Mouse (Mus musculus): ENCODE results near the gene Lgi1. TPM values are rescaled to one million over a fixed set of nuclear protein-coding genes. Genes with fewer than 3 reads are reported as not detected.
A peak's percentile ranks its signal among the peaks of the same experiment; 100 is the strongest.

Gene Lgi1
- polyA plus RNA-seq, 1 experiment: 0.05 TPM

DNA sequence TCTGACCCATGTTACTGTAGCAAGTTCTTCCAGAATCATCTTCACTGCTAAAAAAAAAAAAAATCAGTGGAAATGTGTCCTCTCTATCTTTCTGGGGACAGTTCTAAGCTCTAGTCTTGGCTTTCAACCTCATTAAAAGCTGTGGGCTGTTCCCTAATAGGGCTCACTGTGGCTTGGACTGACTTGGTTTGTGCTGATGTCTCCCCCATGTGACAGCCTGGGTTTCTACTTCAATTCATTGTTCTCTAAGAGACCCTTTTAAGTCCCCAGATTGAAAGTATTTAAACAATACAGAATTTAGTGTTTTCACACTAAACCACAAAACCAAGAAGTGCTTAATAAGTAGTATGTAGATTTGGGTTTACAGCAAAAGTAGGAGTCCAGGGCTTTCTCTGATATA lies 59.4 kb downstream of the Lgi1 start:
- no peak for DNase-seq (ENCODE audit: low read depth, low spot score)

- DNase-seq (ENCODE audit: low read depth, low spot score): no peak
- WGBS: 49% methylated on average over 10 of the region's 10 CpGs
Measured at GRCm38 (mm10) chr19:38324147-38325028, 60.1 kb downstream of the Lgi1 start.

DNA sequence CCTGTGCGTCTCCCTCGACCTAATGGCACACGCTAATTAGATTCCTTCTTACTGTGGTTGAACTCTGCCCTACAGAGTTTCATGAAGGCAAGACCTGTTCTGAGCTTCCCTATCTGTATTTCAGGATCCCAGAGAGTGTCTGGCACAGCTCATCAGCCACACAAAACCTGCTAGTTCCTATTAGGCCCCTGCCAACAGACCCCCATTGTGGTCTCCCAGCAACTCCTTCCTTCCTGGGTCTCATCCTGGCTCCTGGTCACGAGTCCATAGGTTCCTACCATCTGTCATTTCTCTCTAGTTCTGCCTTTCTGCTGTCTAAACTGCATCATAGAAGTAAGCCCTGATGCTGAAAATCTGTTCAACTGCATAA lies 60.7 kb downstream of the Lgi1 start:
- no peak for DNase-seq (ENCODE audit: low read depth, low spot score)
- 60% methylated on average over 4 of the region's 4 CpGs for WGBS

DNA sequence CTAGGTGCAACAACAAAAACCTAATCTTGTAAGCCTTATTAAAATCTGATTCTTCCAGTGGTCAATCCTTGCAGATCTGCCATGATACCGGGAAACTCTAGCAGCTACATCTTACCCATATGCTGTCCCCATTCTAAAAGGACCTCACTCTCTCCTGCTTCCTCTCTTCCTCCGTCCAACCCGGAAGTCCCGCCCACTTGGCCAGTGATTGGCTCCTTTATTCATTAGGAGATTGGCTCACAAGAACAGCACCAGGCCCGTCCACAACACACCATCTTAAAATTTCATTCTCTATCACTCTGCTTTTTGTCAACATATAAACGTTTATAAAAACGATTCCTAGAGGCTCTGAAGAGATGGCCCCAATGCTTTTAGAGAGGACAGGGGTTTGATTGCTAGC lies 61.5 kb downstream of the Lgi1 start:
- 84% methylated on average over 7 of the region's 7 CpGs for WGBS
- no peak for DNase-seq (ENCODE audit: low read depth, low spot score)

GRCm38 (mm10) chr19:38327002-38327401 lies 62.7 kb downstream of the Lgi1 start:
- WGBS: 64% methylated on average over 4 of the region's 4 CpGs
- DNase-seq (ENCODE audit: low read depth, low spot score): no peak

- no peak for DNase-seq (ENCODE audit: low read depth, low spot score)
- 86% methylated on average over 7 of the region's 7 CpGs for WGBS
Measured at GRCm38 (mm10) chr19:38328010-38328409, 63.7 kb downstream of the Lgi1 start.

DNA sequence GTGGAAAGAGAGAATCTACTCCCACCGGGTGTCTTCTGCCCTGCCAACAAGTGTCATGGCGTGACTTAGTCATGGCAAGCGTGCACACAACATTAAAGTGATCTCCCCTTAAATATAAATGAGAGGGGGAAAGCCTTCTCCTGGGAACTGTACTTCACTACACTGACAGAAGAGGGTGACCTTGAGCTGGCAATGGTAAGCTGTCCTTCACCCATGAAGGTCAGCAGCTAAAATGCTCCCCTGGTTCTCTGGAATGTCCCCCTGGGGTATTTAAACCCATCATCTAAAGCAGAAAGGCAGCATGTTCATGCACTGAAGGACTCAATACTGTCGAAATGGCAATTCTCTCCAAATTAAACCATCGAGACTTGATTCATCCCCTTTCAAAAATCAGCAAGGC lies 64.9 kb downstream of the Lgi1 start:
- no peak for DNase-seq (ENCODE audit: low read depth, low spot score)
- WGBS: 76% methylated on average over 5 of the region's 5 CpGs

DNA sequence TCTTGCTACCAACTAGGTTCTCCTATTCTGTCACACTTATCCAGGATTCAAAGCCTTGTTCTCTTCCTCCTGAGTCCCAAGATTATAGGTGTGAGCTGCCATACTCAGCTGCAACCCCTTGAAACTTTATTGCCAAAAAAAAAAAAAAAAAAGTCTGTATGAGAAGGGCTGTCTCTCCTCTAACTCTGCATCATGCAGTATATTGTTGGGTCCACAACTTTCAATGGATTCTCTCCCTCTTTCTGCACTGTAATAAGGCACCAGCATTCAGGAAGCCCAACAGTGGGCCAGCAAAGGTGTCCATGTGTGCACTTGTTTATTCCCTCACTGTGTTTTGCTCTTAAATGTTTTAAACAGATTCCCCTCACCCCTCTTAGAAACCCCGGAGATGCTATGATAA lies 66.7 kb downstream of the Lgi1 start:
- no peak for DNase-seq (ENCODE audit: low read depth, low spot score)
- 57% methylated on average over 1 of the region's 1 CpGs for WGBS

- DNase-seq (ENCODE audit: low read depth, low spot score): no peak
- WGBS: 78% methylated on average over 2 of the region's 2 CpGs
Measured at GRCm38 (mm10) chr19:38332245-38332644, 67.9 kb downstream of the Lgi1 start.

- DNase-seq (ENCODE audit: low read depth, low spot score): no peak
- 84% methylated on average over 3 of the region's 3 CpGs for WGBS
Measured at GRCm38 (mm10) chr19:38332820-38333219, 68.5 kb downstream of the Lgi1 start.

- peak; percentile 92 for DNase-seq (ENCODE audit: low read depth, low spot score)
- 49% methylated on average over 3 of the region's 3 CpGs for WGBS
Measured at GRCm38 (mm10) chr19:38336553-38336952, 72.2 kb downstream of the Lgi1 start.

DNA sequence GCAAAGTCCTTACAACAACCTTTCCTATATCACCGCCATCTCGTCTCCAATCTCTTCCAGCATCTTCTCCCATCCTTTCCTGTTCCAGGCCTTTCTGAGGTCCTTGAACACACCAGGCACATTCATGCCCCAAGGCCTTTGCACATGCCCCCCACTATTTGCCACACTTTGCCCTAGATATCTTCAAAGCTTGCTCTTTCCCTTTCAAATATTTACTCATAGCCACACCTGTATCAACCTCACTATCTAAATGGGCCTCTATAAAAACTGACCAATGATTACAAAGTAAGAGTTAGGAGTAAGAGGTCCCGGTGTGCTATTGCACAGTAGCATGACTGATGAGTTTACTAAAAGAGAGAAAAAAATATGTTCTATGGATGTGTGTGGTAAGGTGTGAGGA lies 73.0 kb downstream of the Lgi1 start:
- peak; percentile 44 for DNase-seq (ENCODE audit: low read depth, low spot score)
- WGBS: 25% methylated on average over 3 of the region's 3 CpGs

GRCm38 (mm10) chr19:38339734-38340133 lies 75.4 kb downstream of the Lgi1 start:
- DNase-seq (ENCODE audit: low read depth, low spot score): no peak
- 84% methylated on average over 3 of the region's 3 CpGs for WGBS

GRCm38 (mm10) chr19:38343246-38343645 lies 78.9 kb downstream of the Lgi1 start:
- DNase-seq (ENCODE audit: low read depth, low spot score): no peak
- 76% methylated on average over 1 of the region's 1 CpGs for WGBS

DNA sequence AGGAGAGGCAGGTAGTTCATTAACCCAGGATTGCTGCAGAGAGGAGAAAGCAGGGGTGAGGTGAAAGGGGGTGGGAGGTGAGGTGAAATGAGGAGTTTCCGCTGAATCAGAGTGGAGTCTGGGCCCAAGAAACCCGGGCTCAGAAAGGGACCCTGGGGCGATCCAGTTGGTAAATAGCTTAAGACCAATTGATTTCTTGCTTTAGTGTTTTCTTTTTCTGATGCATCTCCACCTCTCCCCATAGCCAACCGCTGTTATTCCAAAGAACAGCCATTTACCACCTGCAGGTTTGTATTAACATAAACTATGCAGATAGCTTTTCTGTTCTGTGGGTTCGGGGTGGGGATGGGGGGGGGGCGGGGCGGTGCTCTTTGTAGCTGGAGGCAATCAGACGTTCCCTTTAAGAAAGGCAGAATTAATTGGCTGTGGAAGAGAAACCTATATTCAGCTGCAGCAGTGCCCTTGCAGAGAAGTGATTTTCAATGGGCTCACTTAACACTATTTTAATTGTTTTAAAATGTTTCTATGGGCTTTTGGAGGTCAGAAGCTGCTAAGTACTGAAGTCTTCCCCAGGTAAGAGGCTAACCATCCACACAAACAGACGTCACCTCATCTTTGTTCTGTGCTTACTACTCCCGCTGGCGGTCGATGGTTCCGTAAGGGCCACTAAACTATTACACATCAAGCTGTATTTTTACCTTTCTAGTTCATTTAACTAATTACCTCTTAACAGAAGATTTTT lies 84.1 kb downstream of the Lgi1 start:
- WGBS: 54% methylated on average over 13 of the region's 13 CpGs
- DNase-seq (ENCODE audit: low read depth, low spot score): no peak

- 93% methylated on average over 5 of the region's 5 CpGs for WGBS
- no peak for DNase-seq (ENCODE audit: low read depth, low spot score)
Measured at GRCm38 (mm10) chr19:38349013-38349341, 84.6 kb downstream of the Lgi1 start.

GRCm38 (mm10) chr19:38351202-38351601 lies 86.9 kb downstream of the Lgi1 start:
- DNase-seq (ENCODE audit: low read depth, low spot score): no peak
- 35% methylated on average over 2 of the region's 2 CpGs for WGBS

- DNase-seq (ENCODE audit: low read depth, low spot score): no peak
- 42% methylated on average over 3 of the region's 3 CpGs for WGBS
Measured at GRCm38 (mm10) chr19:38351728-38352127, 87.4 kb downstream of the Lgi1 start.

DNA sequence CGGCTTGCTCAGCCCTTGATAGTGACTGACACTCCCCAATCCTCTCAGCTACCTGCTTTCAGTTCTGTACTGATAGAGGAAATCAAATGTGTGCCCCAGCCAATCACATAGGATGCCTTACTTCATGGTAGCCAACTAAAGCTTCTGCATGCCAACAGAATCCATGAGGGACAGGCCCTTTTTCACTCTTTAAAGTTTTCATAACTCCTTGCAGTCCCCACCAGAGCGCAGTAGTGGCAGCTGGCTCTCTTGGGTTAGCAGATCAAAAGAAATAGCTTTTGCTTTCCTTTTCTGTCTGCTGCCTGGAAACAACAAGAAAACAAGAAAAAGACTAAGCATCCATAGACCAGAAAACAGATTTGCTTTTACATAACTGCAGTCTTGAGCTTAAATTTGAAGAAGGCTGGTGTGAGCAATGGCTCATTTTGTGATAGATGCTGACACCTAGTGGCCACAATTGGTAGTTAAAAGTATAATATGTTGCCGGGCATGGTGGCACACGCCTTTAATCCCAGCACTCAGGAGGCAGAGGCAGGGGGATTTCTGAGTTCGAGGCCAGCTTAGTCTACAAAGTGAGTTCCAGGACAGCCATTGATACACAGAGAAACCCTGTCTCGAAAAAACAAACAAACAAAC lies 88.3 kb downstream of the Lgi1 start:
- 21% methylated on average over 6 of the region's 6 CpGs for WGBS
- DNase-seq (ENCODE audit: low read depth, low spot score): no peak

DNA sequence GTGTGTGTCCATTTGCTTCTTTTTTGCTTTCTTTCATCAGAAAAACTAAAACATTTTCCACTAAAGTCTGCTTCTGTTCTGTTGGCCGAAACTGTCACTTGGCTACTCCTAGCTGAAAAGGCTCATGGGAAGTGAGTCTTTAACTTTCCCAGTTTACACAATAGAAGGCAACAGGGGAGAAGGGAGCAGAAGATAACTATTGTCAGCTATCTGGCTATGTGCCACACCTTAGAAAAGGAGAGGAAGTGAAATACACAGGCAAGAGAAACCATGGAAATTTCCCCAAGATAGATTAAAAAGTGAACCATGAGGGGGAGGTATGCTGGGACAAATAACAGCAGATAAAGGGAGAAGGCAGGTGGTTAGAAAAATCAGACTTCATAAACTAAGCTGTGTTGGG lies 89.9 kb downstream of the Lgi1 start:
- DNase-seq (ENCODE audit: low read depth, low spot score): no peak
- WGBS: 87% methylated on average over 1 of the region's 1 CpGs

All from large intestine, adult 2 months (tissue).